Mouse (Mus musculus): ENCODE measurements around the gene Gm34653.
"Not testable (repeated sequence)": the region's sequence is repeated elsewhere in the genome, so short reads cannot be mapped to it uniquely, and the experiment has no call there.

The Gm34653 gene

DNA sequence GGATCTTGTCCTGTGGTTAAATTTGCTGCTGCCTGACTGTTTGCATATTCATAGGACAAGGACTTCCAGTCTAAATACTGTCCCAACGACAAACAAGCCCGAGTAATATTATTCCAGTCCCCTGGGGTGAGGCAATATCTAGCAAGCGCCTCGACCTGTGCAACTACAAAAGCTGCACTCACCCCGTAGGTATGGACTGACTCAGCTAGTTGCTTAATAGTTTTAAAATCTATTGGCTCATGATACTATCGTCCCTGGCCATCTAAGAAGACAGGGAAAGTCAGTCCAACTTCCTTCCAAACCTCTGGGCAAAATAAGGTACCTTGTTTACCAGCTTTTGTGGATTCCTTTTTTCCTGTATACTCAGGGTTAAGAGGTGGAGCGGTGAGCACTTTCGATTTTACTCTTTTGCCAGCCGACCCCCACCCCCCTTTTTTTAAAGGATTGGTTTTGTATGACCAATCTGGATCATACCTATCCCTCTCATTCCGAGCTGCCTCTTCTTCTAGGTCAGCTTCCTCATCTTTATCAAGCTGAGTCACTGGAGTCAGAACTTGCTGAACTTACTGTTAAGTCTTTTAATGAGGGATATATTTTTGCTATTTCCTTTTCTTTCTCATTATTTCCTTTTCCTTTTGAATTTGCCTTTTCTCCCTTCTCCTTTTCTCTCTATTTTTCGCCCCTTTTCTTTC is at the start of gene Gm34653:
TSS of gene Gm34653 (plus strand) at position 242 of the 692 bp plus-strand sequence.
- in situ Hi-C loops (cut with MboI, MseI): not testable (repeated sequence)

GRCm38 (mm10) chr2:34783064-34784020 is 49.5 kb upstream of the Gm34653 start:
- in situ Hi-C loops (cut with MboI, MseI): no loop called here

GRCm38 (mm10) chr2:34784085-34784484 is 48.7 kb upstream of the Gm34653 start:
- in situ Hi-C loops (cut with MboI, MseI): no loop called here

DNA sequence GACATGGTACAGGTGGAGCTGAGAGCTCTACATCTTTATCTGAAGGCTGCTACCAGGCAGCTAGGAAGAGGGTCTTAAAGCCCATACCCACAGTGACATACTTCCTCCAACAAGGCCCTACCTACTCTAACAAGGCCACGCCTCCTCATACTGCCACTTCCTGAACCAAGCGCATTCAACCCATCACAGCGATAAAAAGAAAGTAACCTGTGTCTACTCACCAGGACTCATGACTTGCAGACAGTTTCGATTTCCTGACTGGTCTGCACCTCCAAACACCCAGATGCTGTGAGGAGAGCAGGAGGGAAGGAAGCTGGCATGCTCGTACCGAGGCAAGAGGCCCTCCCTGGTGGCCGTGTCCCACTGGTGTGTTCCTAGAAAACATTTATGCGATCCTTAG is 42.5 kb upstream of the Gm34653 start:
- in situ Hi-C loops (cut with MboI, MseI): loop anchor here (10.0 kb wide), 1 partner anchor 175 kb away; the partner anchor contains the start of gene Traf1

DNA sequence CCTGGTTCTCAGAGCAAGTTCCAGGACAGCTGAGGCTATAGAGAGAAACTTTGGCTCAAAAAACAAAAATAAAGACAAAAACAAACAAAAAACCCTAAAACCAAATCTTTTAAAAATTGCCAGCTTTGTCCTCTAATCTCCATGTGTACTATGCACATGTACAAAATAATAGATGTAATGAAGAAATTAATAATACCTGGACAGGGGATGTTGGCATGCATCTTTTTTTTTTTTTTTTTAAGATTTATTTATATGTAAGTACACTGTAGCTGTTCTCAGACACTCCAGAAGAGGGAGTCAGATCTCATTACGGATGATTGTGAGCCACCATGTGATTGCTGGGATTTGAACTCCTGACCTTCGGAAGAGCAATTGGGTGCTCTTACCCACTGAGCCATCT is 40.3 kb upstream of the Gm34653 start:
- in situ Hi-C loops (cut with MboI, MseI): loop anchor here (10.0 kb wide), 1 partner anchor 172 kb away; the partner anchor contains the start of gene Traf1

DNA sequence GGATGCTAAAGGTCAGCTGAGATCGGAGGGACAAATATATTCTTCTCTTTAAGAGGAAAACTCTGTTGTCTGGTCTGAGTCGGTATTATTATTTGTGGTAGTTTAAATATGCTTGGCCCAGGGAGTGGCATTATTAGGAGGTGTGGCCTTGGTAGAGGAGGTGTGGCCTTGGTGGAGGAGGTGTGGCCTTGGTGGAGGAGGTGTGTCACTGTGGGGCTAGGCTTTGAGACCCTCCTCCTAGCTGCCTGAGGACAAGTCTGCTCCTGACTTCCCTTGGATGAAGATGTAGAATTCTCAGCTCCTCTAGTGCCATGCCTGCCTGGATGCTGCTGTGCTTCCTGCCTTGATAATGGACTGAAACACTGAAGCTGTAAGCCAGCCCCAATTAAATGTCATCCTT is 38.3 kb upstream of the Gm34653 start:
- in situ Hi-C loops (cut with MboI, MseI): loop anchor here (10.0 kb wide), 1 partner anchor 170 kb away; the partner anchor contains the start of gene Traf1

GRCm38 (mm10) chr2:34795426-34795825 is 37.4 kb upstream of the Gm34653 start:
- in situ Hi-C loops (cut with MboI, MseI): loop anchor here (10.0 kb wide), 1 partner anchor 169 kb away; the partner anchor contains the start of gene Traf1

- in situ Hi-C loops (cut with MboI, MseI): loop anchor here (10.0 kb wide), 1 partner anchor 165 kb away; the partner anchor contains the start of gene Traf1
Measured at GRCm38 (mm10) chr2:34799357-34800256, 33.2 kb upstream of the Gm34653 start, which contains the start of gene Rabepk. Gene Rabepk (minus strand): TSS chr2:34799912.

DNA sequence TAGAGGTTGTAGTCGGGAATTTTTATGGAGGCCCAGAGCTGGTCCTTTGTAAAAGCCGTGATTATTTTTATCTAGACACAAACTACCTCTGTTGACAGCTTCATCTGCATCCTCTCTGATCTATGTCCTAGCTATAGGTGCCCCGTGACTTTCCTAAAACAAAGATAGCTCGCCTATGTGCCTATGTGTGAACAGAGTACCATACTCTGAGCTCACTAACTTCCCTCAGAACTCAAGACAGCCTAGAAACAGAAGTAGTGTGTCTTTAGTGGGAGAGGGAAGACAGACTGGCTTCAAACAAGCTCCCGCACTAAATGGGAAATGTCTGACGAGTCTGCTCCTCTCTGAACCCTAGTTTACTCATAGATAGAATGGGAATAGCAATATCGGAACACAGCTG is 32.4 kb upstream of the Gm34653 start:
- in situ Hi-C loops (cut with MboI, MseI): no loop called here

GRCm38 (mm10) chr2:34801516-34802482 is 31.0 kb upstream of the Gm34653 start:
- in situ Hi-C loops (cut with MboI, MseI): no loop called here

DNA sequence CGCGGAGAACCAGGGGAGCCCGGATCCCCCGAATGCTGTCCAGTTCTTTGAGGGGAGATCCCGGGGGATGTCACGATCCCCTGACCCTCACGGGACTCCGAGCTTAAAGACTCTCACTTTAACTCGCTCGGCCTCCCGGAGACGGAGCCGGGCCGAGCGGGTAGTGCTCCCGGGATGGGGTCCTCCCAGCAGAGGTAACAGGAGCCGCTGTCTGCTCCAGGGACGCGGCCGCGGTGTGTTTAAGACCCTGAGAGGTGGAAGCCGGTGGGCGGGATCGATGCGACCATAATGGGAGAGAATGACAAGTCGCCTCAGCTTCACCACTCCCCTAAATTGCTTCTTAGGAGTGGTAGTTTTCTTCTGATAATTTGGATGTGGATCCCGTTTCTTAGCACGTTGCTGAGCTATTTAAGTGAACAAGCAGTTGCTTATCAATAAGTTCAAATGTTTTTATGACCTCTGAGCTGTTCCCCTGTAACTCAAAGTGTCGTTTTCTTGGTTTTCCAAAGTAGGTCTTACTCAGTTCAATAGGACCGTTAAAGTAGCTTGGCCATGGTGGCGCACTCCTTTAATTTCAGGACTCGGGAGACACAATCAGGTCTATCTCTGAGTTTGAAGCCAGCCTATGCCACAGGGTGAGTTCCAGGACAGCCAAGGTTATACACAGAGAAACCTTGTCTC is 30.1 kb upstream of the Gm34653 start:
- in situ Hi-C loops (cut with MboI, MseI): not testable (repeated sequence)

- in situ Hi-C loops (cut with MboI, MseI): no loop called here
Measured at GRCm38 (mm10) chr2:34803746-34804145, 29.1 kb upstream of the Gm34653 start.

GRCm38 (mm10) chr2:34804172-34804571 is 28.6 kb upstream of the Gm34653 start:
- in situ Hi-C loops (cut with MboI, MseI): no loop called here

DNA sequence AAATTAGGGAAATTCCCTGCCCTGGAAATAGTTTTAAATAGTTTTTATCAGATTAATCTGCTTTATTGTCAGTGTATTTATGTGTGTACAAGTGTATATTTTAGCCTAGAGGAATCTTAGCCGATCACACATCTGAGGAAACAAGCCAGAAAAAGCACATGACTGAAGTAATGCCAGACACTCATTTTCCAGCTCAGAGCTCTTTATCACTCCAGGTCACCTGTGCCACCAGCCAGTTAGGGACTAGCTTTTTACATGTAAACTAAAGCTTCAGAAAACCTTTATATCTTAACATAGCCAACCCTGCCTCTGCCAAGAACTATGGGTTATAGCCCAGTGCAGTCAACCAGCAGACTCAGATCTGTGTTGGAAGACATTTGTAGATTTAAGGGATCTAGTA is 28.0 kb upstream of the Gm34653 start:
- in situ Hi-C loops (cut with MboI, MseI): no loop called here

- in situ Hi-C loops (cut with MboI, MseI): no loop called here
Measured at GRCm38 (mm10) chr2:34805364-34805950, 27.4 kb upstream of the Gm34653 start.

DNA sequence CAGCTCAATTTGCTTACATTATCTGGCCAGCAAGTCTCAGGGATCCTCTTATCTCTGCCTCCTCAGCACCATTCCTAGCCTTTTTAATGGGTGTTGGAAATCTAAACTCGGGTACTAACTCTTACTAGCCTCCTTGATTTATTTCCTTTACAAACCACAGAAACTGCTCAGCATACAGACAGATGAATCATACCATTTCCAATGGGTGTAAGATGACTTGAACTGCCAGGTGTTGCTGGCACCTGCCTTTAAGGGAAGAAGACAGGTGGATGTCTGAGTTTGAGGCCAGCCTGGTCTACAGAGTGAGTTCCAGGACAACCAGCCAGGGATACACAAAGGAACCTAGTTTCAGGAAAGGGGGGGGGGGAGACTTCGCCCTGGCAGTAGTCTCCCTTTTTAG is 24.8 kb upstream of the Gm34653 start:
- in situ Hi-C loops (cut with MboI, MseI): no loop called here

GRCm38 (mm10) chr2:34809568-34809967 is 23.2 kb upstream of the Gm34653 start:
- in situ Hi-C loops (cut with MboI, MseI): no loop called here

GRCm38 (mm10) chr2:34810775-34811174 is 22.0 kb upstream of the Gm34653 start:
- in situ Hi-C loops (cut with MboI, MseI): no loop called here

DNA sequence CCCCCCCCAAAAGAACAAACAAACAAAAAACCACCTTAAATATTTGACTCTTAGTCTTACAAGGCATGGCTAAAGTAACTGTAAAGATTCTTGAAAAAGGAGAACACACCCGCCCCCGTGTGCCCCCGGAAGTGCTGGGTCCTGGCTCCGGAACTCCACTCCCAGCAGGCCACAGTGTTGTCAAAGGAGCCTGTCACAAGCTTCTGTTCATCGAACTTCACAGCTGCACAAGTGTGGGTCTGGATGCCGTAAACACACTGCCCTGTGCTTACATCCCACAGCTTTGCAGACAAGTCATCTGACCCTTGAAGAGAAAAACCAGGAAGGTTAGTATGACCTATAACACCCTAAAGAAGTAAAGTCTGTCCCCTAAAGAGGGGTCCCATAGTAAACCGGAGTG is 20.1 kb upstream of the Gm34653 start:
- in situ Hi-C loops (cut with MboI, MseI): no loop called here

All from T-helper 2 cell (primary cell).